ENCODE assay signal across 8 mouse cellular contexts in the genomic region with DNA sequence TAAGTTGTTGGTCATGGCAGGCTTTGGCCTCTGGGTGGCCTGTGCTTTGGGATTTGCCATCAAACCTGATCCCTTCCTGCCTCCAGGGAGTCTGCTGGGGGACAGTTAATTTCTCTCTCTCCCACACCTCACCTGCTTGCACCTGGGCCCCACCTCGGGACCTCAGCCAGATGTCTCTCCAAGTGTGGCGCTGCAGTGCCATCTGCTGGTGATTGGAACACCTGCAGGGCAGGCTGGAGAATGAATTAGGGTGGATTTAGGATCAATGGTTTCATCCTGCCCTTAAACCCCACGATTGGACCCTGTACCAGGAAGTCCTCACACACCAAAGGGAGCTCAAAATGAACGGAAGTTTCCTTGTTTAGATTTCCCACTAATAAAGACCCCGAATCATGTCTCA. TPM values are rescaled to one million over a fixed set of nuclear protein-coding genes. Genes with fewer than 3 reads are reported as not detected.
DNase-seq lines count a peak whose midpoint lies in the region; ATAC-seq lines count a peak whose summit lies in the region.

No protein-coding gene starts in this region.

- ATAC-seq in activated CD4-positive, CD25-positive, alpha-beta regulatory T cell, adult 4 months: peak; percentile 52

- intact Hi-C loops in heart, postnatal 10 days (cut with DNase I): loop anchor here (1.0 to 10.0 kb wide), 4 partner anchors 38 to 345 kb away; no protein-coding TSS in a partner anchor

- peak; percentile 28 to 49 for DNase-seq in CD8-positive naive resting alpha-beta T cell, adult 2 months (ENCODE audit: low read depth in 2 of 2, low spot score in 2 of 2)
- peak; percentile 78 for DNase-seq in embryo, embryonic 10 days (ENCODE audit: low spot score)
- peak; percentile 43 to 71 for DNase-seq in heart, postnatal 10 days
- peak; percentile 72 to 82 for DNase-seq in kidney, postnatal 25 days
- DNase-seq in lung, postnatal 10 days: peak; percentile 56
- DNase-seq in retina, embryonic 14.5 days (ENCODE audit: low spot score): peak; percentile 76
- peak; percentile 64 for DNase-seq in urinary bladder, postnatal 25 days (ENCODE audit: low spot score)

RNA-seq across cellular contexts. Expression of gene Cavin3, which starts 33.1 kb away (rescaled TPM):
- polyA plus RNA-seq in activated CD4-positive, CD25-positive, alpha-beta regulatory T cell, adult 4 months (2017; shearing (Covaris generic)): not detected
- total RNA-seq in heart, postnatal 10 days (2021): 10 to 100 TPM; 45.4 to 46.2 TPM

RNA-seq across cellular contexts. Expression of gene Smpd1, which starts 39.0 kb away (rescaled TPM):
- polyA plus RNA-seq in activated CD4-positive, CD25-positive, alpha-beta regulatory T cell, adult 4 months (2017; shearing (Covaris generic)): 10 to 100 TPM; 20.4 to 25.0 TPM
- total RNA-seq in heart, postnatal 10 days (2021): 100 to 1,000 TPM; 120 to 137 TPM

Comparison
In these comparisons a context has a peak if more than half of its experiments do, and no peak if none do; other contexts are left out.
1. Peak in every context shown above with its lines: DNase-seq and ATAC-seq.